Mouse (Mus musculus): ENCODE results near the gene Il11. TPM values are rescaled to one million over a fixed set of nuclear protein-coding genes. Genes with fewer than 3 reads are reported as not detected.
"Not testable (repeated sequence)": the region's sequence is repeated elsewhere in the genome, so short reads cannot be mapped to it uniquely, and the experiment has no call there.

Il11 gene
- total RNA-seq, 2 experiments from 2014 or later, result 0.25 to 0.26 TPM

- TF ChIP-seq CTCF (conservative IDR thresholded peaks at IDR 0.05), result no peak
- DNase-seq (ENCODE audit: low spot score in 2 of 2), result no peak
- no peak overlapping the region for H3K27ac ChIP-seq
- H3K4me3 ChIP-seq, result no peak overlapping the region
These were observed 19.6 kb upstream of the Il11 start for GRCm38 (mm10) chr7:4802247-4802646.

GRCm38 (mm10) chr7:4795767-4796433 lies 13.2 kb upstream of the Il11 start:
- no peak overlapping the region for H3K27ac ChIP-seq
- peak; percentile 84 for TF ChIP-seq CTCF (conservative IDR thresholded peaks at IDR 0.05)
- peak; percentile 26 to 35 for DNase-seq (ENCODE audit: low spot score in 2 of 2)
- no peak overlapping the region for H3K4me3 ChIP-seq

GRCm38 (mm10) chr7:4794631-4795168 lies 12.0 kb upstream of the Il11 start:
- DNase-seq (ENCODE audit: low spot score in 2 of 2), result no peak

GRCm38 (mm10) chr7:4793674-4794073 lies 11.0 kb upstream of the Il11 start:
- H3K27ac ChIP-seq, result peak overlapping the region; percentile 98
- H3K4me3 ChIP-seq, result peak overlapping the region; percentile 97
- TF ChIP-seq CTCF (conservative IDR thresholded peaks at IDR 0.05), result no peak
- DNase-seq (ENCODE audit: low spot score in 2 of 2), result no peak

More at GRCm38 (mm10) chr7:4794631-4795168, 12.0 kb upstream of the Il11 start:
- Histone ChIP-seq H3K27ac (no peak overlapping the region), H3K4me3 (no peak overlapping the region)
- no peak for TF ChIP-seq CTCF (conservative IDR thresholded peaks at IDR 0.05)

GRCm38 (mm10) chr7:4793248-4793647 lies 10.6 kb upstream of the Il11 start:
- not testable (repeated sequence) for DNase-seq (ENCODE audit: low spot score in 2 of 2)
- Histone ChIP-seq H3K27ac (peak overlapping the region; percentile 98), H3K4me3 (peak overlapping the region; percentile 97)

GRCm38 (mm10) chr7:4792278-4793212 lies 9.9 kb upstream of the Il11 start, which contains the start of gene Rpl28:
Gene Rpl28 (plus strand): TSS chr7:4792874.
- H3K27ac ChIP-seq, result peak within 1 kb of the TSS; percentile 98
- DNase-seq (ENCODE audit: low spot score in 2 of 2), result peak; percentile 97
- H3K4me3 ChIP-seq, result peak within 1 kb of the TSS; percentile 97
- no peak for TF ChIP-seq CTCF (conservative IDR thresholded peaks at IDR 0.05)

GRCm38 (mm10) chr7:4789436-4789935 lies 6.8 kb upstream of the Il11 start, which contains the start of gene Tmem238:
Gene Tmem238 (minus strand): TSS chr7:4789656.
- Histone ChIP-seq H3K27ac (peak within 1 kb of the TSS; percentile 81), H3K4me3 (peak within 1 kb of the TSS; percentile 70)
- no peak for DNase-seq (ENCODE audit: low spot score in 2 of 2)
- no peak for TF ChIP-seq CTCF (conservative IDR thresholded peaks at IDR 0.05)

- DNase-seq (ENCODE audit: low spot score in 2 of 2), result peak in 1 of 2 experiments; percentile 44
- H3K27ac ChIP-seq, result peak overlapping the region; percentile 81
- H3K4me3 ChIP-seq, result peak overlapping the region; percentile 70
- TF ChIP-seq CTCF (conservative IDR thresholded peaks at IDR 0.05), result peak; percentile 55
These were observed 6.1 kb upstream of the Il11 start for GRCm38 (mm10) chr7:4788499-4789435.

DNA sequence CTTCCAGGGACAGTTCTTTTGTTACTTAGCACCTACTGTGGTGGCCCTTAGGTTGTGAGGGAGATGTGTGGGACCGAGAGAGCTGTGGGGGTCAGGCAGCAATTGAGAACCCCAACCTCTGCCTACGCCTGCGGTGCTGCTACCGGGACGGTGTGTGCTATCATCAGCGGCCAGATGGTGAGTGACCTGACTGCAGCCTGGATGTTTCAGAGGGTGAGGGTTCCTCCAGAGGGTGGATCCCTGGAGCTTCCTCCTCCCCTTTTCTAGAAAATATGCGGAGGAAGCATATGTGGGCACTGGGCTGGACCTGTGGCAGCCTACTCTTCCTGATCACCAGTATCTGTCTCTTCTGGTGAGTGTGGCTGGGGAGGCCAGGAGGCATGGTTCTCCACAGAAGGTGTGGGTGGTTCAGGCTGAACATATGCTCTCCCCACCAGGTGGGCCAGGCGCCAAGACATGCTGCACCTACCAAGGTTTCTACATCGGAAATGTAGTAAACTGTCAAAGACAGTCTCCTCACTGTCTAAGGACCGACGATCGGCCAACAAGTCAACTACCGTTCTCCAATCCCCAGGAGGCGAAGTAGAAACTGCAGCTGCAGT lies 1.1 kb upstream of the Il11 start:
- Histone ChIP-seq H3K27ac (no peak overlapping the region), H3K4me3 (no peak overlapping the region)
- no peak for DNase-seq (ENCODE audit: low spot score in 2 of 2)
- TF ChIP-seq CTCF (conservative IDR thresholded peaks at IDR 0.05), result no peak

GRCm38 (mm10) chr7:4782130-4782529 lies 529 bp downstream of the Il11 start:
- TF ChIP-seq CTCF (conservative IDR thresholded peaks at IDR 0.05), result no peak
- Histone ChIP-seq H3K4me3 (no peak overlapping the region), H3K27ac (no peak overlapping the region)
- DNase-seq (ENCODE audit: low spot score in 2 of 2), result no peak

- DNase-seq (ENCODE audit: low spot score in 2 of 2), result no peak
- Histone ChIP-seq H3K27ac (no peak overlapping the region), H3K4me3 (no peak overlapping the region)
- no peak for TF ChIP-seq CTCF (conservative IDR thresholded peaks at IDR 0.05)
These were observed 2.7 kb downstream of the Il11 start for GRCm38 (mm10) chr7:4779921-4780320.

All from layer of hippocampus, adult 2 months (tissue).